Mouse (Mus musculus): ENCODE data around the gene Ap5s1. TPM values are rescaled to one million over a fixed set of nuclear protein-coding genes. Genes with fewer than 3 reads are reported as not detected.

Ap5s1 gene
- polyA plus RNA-seq, 1 experiment: 51.1 TPM

Other genes with a start within 250 kb of the Ap5s1 start
- gene Gfra4, start 164.0 kb upstream of the Ap5s1 start, polyA plus RNA-seq (2012; rRNA removed): 30.3 and 35.7 TPM in 2 replicates
- gene Adam33, start 143.3 kb upstream of the Ap5s1 start, polyA plus RNA-seq (2012; rRNA removed): 20.6 and 25.6 TPM in 2 replicates
- gene Siglec1, start 120.3 kb upstream of the Ap5s1 start, polyA plus RNA-seq (2012; rRNA removed): 12.7 and 16.5 TPM in 2 replicates
- 21.7 and 30.8 TPM in 2 replicates for gene Hspa12b, start 79.8 kb upstream of the Ap5s1 start, polyA plus RNA-seq (2012; rRNA removed)
- gene Gm11037, start 73.6 kb upstream of the Ap5s1 start, polyA plus RNA-seq (2012; rRNA removed): not detected in 2 replicates
- 117 and 168 TPM in 2 replicates for gene 1700037H04Rik, start 47.0 kb upstream of the Ap5s1 start, polyA plus RNA-seq (2012; rRNA removed)
- 68.6 and 75.4 TPM in 2 replicates for gene Cenpb, start 27.0 kb upstream of the Ap5s1 start, polyA plus RNA-seq (2012; rRNA removed)
- gene Cdc25b, start 20.1 kb upstream of the Ap5s1 start, polyA plus RNA-seq (2012; rRNA removed): 12.7 and 14.4 TPM in 2 replicates
- gene Spef1, start 19.8 kb upstream of the Ap5s1 start, polyA plus RNA-seq (2012; rRNA removed): 4.3 and 4.8 TPM in 2 replicates
- gene Mavs, start 27.0 kb downstream of the Ap5s1 start, polyA plus RNA-seq (2012; rRNA removed): 59.9 and 76.7 TPM in 2 replicates
- gene Pank2, start 55.4 kb downstream of the Ap5s1 start, polyA plus RNA-seq (2012; rRNA removed): 15.7 and 18.0 TPM in 2 replicates
- 8.3 and 8.5 TPM in 2 replicates for gene Rnf24, start 145.8 kb downstream of the Ap5s1 start, polyA plus RNA-seq (2012; rRNA removed)